Mouse (Mus musculus) megakaryocyte progenitor cell, adult 5-6 weeks (primary cell): ENCODE measurements around the gene Ppt1. TPM values are rescaled to one million over a fixed set of nuclear protein-coding genes. Genes with fewer than 3 reads are reported as not detected.
"Not testable (repeated sequence)": the region's sequence is repeated elsewhere in the genome, so short reads cannot be mapped to it uniquely, and the experiment has no call there.

Source experiments
- ATAC-seq: replicated peaks from 2 replicates; pipeline ENCODE4 v1.8.0; 2016; ENCODE audit warnings: mild to moderate bottlenecking, moderate TSS enrichment, inconsistent platforms; ENCODE audit not compliant: poor library complexity
- total RNA-seq, 2 experiments: library from RNA; stranded (forward) in 1 of 2; stranded (reverse) in 1 of 2; fragments of 157-497, 149-512 nt in 1 of 2; fragments of 200-1000 nt in 1 of 2; gene quantifications; 2 replicates each; pipeline versions ENCODE4 v1.2.3 to v1.2.4; 2015 to 2017

Gene Ppt1
- 120 and 123 TPM in 2 replicates for total RNA-seq (2015)
- total RNA-seq (2017): 71.5 and 79.3 TPM in 2 replicates

DNA sequence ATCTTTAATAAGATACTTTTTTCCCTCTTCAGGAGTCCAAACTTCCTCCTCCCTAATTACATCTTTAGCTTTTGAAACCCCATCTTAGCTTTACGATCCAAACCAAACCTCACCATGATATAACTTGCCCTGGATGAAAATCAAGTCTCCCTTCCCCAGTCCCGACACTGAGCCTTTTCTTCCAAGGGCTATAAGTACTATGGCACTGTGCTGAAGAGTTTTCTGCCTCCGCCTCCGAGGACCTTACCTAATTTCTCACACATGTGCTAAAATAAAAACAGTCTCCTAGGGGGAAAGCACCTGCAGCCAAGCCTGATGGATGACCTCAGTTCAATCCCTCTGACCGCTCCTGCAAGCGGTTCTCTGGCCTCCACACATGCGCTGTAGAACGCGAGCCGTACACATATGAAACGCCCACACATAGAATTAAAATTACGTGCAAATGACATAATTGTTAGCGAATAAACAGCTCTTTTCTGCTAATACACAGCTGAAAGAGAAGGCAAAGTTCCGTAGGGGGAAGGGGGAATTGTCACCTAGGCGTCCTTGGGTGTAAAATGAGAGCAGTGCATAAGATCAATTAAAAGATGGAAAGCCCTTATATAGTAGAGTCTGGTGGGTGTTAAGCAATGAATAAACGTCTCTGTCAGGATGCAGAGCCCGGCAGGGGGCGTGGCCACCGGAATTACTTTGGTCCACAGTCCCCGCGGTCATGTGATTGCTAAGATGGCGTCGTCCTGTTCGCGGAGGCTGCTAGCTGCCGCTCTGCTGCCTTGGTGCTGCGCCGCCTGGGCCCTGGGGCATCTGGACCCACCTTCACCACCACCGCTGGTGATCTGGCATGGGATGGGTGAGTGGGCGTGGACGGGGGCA lies at the start of gene Ppt1:
Gene Ppt1 (plus strand): TSS at position 713 of the 873 bp plus-strand sequence.
- ATAC-seq: peak; percentile 92

GRCm38 (mm10) chr4:122789335-122790089 lies 46.5 kb upstream of the Ppt1 start:
- no peak for ATAC-seq

- ATAC-seq: peak; percentile 98
These were observed 27.9 kb upstream of the Ppt1 start for GRCm38 (mm10) chr4:122808108-122808507.

DNA sequence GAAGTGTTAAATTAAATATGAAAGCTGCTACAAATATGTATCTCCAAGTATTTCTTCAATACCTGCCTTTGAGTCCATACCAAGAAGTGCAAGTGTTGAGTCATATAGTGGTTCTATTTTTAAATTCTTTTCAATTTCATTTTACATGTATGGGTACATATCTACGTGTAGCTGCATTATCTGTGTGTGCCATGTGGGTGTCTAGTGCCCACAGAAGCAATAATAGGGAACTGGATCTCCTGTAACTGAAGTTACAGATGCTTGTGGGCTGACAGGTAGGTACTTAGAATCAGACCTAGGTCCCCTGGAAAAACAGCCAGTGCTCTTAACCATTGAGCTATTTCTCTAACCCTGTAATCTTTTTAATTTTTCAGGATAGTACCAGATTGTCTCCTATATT lies 24.9 kb upstream of the Ppt1 start:
- ATAC-seq: peak; percentile 51

DNA sequence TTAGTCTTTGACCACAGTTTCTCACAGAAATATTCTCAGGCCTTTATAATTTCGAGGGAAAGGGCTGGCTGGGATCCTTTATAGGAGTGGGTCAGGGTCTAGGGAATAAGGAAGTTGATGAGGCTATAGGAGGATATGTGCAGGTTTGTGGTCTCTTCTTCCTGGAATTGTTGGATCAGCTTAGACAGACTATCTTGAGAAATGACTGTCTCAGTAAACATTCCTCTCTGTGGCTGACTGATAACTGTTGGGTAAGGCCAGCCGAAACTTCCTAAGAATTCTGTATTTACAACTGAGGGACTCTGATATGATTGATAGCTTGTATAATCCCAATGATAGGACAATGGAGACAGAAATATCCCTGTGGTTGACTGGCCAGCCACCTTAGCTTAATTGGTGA lies 24.2 kb upstream of the Ppt1 start:
- no peak for ATAC-seq

DNA sequence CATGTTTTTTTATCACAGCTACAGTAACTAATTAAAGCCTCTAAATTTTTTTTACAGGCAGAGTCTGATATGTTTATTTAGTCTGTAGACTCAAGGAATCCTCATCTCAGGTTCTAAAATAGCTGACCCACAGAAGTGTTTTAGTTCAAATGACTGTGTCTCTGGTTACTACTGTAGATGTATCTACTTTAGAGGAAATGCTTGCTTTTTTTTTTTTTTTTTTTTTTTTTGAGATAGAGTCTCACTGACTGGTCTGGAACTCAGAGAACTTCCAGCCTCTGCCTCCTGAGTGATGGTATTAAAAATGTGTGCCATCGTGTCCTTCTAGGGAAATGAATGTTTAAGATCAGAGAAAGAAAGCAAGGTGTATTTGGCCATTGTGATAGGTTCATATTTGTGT lies 19.8 kb upstream of the Ppt1 start:
- no peak for ATAC-seq

DNA sequence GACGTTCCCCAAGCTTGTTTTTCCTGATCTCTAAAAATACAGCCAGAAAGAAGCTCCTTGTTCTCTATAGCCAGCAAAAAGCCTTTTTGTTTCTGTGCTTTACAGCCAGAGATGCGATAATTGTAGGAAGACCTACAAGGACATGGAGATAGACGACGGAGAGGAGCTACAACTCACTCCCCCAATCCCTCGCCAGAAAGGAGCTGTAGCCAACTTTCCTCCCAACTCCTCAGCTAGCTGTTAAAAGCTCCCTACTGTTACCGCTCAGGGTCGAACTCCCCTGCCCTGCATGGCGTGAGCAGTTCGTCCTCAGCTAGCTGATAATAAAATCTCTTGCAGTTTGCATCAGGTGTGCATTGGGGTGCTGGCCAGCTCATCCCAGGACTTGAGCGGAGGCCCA lies 15.1 kb upstream of the Ppt1 start:
- ATAC-seq: not testable (repeated sequence)

GRCm38 (mm10) chr4:122827651-122828050 lies 8.4 kb upstream of the Ppt1 start:
- ATAC-seq: peak; percentile 90

GRCm38 (mm10) chr4:122829339-122829738 lies 6.7 kb upstream of the Ppt1 start:
- no peak for ATAC-seq

GRCm38 (mm10) chr4:122831888-122832287 lies 4.2 kb upstream of the Ppt1 start:
- ATAC-seq: no peak

GRCm38 (mm10) chr4:122836403-122836775 lies 347 bp downstream of the Ppt1 start:
- peak; percentile 3 for ATAC-seq

DNA sequence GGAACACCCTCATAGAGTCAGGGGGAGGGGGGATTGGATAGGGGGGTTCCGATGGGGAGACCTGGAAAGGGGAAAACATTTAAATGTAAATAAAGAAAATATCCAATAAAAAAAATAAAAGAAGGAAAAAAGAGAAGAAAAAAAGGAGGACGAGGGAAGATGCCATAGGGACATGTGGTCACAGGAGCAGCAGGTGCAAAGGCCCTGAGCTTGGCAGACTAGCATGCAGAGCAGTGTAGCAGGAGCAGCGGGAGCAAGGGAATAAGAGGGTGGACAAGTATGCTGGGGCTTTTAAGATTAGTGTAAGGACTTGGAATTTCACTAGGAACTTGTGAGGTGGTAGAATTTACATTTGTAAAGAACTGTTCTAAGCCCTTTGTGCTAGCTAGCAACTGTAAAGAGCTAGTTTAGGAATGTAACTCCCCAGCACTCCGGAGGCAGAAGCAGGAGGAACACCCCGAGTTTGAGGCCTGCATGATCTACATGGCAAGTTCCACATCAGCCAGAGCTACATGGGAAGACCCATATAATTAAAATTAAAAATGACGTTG lies 1.2 kb downstream of the Ppt1 start:
- no peak for ATAC-seq

DNA sequence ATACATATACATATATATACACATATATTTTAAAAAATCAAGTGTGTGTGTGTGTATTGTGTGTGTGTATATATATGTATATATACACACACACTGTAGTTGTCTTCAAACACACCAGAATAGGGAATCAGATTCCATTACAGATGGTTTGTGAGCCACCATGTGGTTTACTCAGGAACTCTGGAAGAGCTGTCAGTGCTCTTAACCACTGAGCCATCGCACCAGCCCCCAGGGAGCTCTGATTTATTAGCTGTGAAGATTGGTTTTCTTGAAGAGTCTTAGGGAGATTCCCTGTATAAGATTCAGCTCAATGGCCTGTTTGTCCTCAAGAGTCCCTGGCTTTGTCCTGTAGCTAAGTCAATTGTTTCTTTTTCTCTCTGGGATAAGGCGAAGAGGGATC lies 2.0 kb downstream of the Ppt1 start:
- ATAC-seq: no peak

GRCm38 (mm10) chr4:122838416-122838815 lies 2.4 kb downstream of the Ppt1 start:
- ATAC-seq: peak; percentile 72

DNA sequence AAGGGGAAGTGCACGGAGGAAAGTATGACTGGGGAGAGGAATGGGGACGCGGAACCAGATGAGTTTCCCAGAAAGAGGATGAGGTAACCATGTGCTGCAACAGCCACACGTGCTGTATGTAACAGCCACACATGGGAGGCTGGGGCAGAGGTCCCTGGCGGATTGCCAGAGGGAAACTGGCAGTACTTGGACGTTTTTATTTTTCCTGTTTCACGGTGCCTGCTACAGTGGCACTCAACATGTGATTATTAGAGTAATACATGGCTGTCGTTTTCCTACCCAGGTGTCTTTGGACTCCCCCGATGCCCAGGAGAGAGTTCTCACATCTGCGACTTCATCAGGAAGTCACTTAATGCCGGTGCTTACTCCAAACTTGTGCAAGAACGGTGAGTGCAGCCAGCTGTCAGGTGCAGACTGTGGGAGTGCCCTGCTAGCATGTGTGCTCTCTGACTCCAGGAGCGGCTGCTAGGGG lies 12.1 kb downstream of the Ppt1 start:
- peak; percentile 98 for ATAC-seq

DNA sequence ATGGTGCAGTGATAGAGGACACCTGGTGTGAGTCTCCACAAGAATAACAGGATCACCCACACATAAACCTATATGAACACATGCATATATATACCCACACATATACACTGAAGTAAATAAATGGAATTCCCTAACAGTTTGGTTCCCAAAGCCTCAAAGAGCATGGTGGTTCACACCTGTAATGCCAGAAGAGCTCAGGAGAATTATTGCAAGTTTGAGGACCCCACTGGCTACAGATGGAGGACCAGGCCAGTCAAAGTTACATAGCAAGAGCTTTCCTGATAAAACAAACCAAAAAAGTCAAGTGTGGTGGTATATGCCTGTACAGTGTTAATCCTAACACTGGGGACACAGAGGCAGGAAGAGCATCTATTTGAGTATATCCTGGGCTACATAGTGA lies 15.5 kb downstream of the Ppt1 start:
- no peak for ATAC-seq

GRCm38 (mm10) chr4:122853691-122854090 lies 17.6 kb downstream of the Ppt1 start:
- peak; percentile 85 for ATAC-seq

- ATAC-seq: no peak
These were observed 18.7 kb downstream of the Ppt1 start for GRCm38 (mm10) chr4:122854770-122855169.

DNA sequence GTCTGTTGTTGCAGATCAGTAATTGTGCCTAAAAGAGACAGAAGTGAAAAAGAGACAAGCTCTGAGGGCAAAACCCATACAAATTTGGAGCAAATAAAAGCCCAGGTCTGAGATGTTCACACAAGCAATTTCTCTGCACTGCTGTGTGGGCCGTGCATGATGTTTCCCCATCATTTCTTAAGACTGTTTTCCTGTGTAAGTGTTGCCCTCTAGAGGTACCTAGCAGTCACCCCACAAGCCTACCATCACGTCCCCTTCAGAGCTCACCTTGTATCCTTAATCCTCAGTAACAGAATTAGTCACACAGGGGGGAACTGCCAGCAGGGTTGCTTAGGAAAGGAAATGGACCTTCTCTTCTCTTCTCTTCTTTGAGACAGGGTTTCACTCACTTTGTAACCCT lies 21.9 kb downstream of the Ppt1 start:
- ATAC-seq: peak; percentile 52

DNA sequence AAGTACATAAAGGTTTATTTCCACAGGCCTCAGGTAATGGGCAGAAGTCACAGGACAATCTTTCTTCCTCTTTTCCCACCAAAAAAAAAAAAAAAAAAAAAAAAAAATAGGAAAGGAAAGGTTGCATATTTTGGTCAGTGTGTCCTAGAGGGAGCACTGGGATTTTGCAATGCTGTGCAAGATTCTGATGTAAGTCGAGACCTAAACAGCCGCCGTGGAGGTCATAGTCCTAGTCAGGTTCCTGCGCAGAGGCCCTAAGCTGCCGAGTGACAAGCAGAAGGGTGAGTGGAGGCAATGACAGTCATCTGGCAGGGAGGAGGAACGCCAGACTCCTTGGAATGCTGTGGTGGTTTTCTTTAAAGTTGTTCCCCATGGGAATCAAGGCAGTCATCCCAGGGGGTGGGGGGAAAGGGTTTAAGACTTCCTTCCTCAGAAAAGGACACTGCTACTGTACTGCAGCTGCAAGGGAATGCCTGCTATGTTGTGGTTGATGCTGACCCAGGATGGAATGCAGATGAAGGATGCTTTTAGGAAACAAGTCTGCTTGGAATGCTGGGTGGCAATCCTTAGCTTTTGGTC lies 23.1 kb downstream of the Ppt1 start:
- ATAC-seq: peak; percentile 59

DNA sequence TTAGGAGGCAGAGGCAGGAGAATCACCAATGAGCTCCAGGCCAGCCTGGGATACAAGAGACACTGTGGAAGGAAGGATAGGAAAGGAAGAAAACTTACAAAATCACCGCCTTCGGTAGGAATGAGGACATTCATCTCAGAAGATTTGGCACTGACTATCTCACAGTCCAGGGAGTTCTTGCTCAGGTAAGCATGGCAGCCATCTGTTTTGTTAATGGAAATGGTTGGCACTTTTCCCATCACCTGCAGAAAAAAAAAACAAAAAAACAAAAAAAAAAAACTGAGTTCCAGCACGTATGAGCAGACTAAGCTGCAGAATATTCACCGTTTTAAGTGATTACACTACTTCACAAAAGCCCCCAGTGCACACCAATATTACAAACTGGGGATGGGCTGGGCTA lies 25.8 kb downstream of the Ppt1 start:
- no peak for ATAC-seq
